Mouse (Mus musculus) kidney, postnatal 36 days (tissue): ENCODE results near the gene Olfr730.

Experiments
- DNase-seq, 2 experiments: peaks; one replicate each; pipeline ENCODE4 v3.0.0; 2021 to 2022; ENCODE audit warnings: mixed read lengths in 2 of 2

Gene Olfr730

GRCm38 (mm10) chr14:50188098-50188497, at the start of gene Olfr730:
Gene Olfr730, minus strand, starts transcription at chr14:50188198.
- no peak for DNase-seq

- DNase-seq: no peak
These were observed 35.2 kb downstream of the Olfr730 start, which contains the start of gene Olfr729 for GRCm38 (mm10) chr14:50152810-50153209. Gene Olfr729, minus strand, starts transcription at chr14:50152910.

- no peak for DNase-seq
These were observed 45.4 kb downstream of the Olfr730 start, which contains the start of gene Olfr728 for GRCm38 (mm10) chr14:50142580-50142979. Gene Olfr728, minus strand, starts transcription at chr14:50142680.
